Mouse (Mus musculus) embryonic stem cell, embryonic (primary cell): ENCODE data around the gene Mgst3.

ENCODE experiments used
- CTCF ChIA-PET, 4 experiments: fragments of 300-600 bp in 2 of 4; fragments of 350-600 bp in 2 of 4; sonication (Branson Sonifier 250); formaldehyde crosslinking; loops; one replicate each; lab custom pipeline; 2022; ENCODE audit warnings: inconsistent platforms in 2 of 4; lab: Charles Lee
- POLR2A ChIA-PET, 4 experiments: fragments of 300-600 bp in 2 of 4; fragments of 350-600 bp in 2 of 4; sonication (Branson Sonifier 250); formaldehyde crosslinking; loops; one replicate each; lab custom pipeline; 2022; ENCODE audit warnings: antibody characterized with exemption in 4 of 4, inconsistent platforms in 1 of 4; lab: Charles Lee

Gene Mgst3

GRCm38 (mm10) chr1:167393683-167394492 is at the start of gene Mgst3:
Mgst3 (minus strand) TSS chr1:167393841.
- CTCF ChIA-PET: interaction anchor here (0.6 to 2.9 kb wide), 55 partner anchors 10 to 1249 kb away, joined by 3 to 32 read pairs (median 4); partner anchors contain the start of gene Aldh9a1 (in 1 of the 4)
- POLR2A ChIA-PET: interaction anchor here (0.6 to 3.2 kb wide), 56 partner anchors 9 to 1261 kb away, joined by 3 to 22 read pairs (median 3); partner anchors contain the start of genes Aldh9a1 (in 3 of the 4), Lrrc52 (in 1 of the 4) and Uck2 (in 1 of the 4)

GRCm38 (mm10) chr1:167438231-167438885 is 44.7 kb upstream of the Mgst3 start:
- ChIA-PET POLR2A (no interaction called here), CTCF (interaction anchor here in 1 of 4 experiments (1.1 kb wide), 1 partner anchor 8 kb away, joined by 4 read pairs; no protein-coding TSS in a partner anchor)

- ChIA-PET CTCF (interaction anchor here in 1 of 4 experiments (0.7 kb wide), 1 partner anchor 201 kb away, joined by 3 read pairs; no protein-coding TSS in a partner anchor), POLR2A (no interaction called here)
Measured at GRCm38 (mm10) chr1:167437091-167437490, 43.5 kb upstream of the Mgst3 start.

- ChIA-PET CTCF (interaction anchor here in 2 of 4 experiments (0.6 to 0.7 kb wide), 2 partner anchors 79 to 202 kb away, joined by 3 read pairs; no protein-coding TSS in a partner anchor), POLR2A (no interaction called here)
Measured at GRCm38 (mm10) chr1:167436186-167436975, 42.7 kb upstream of the Mgst3 start.

- ChIA-PET CTCF (interaction anchor here in 1 of 4 experiments (0.6 kb wide), 1 partner anchor 267 kb away, joined by 14 read pairs; no protein-coding TSS in a partner anchor), POLR2A (interaction anchor here in 1 of 4 experiments (1.4 kb wide), 1 partner anchor 13 kb away, joined by 6 read pairs; no protein-coding TSS in a partner anchor)
Measured at GRCm38 (mm10) chr1:167434931-167435330, 41.3 kb upstream of the Mgst3 start.

GRCm38 (mm10) chr1:167430976-167431676 is 37.5 kb upstream of the Mgst3 start:
- POLR2A ChIA-PET: no interaction called here

GRCm38 (mm10) chr1:167426681-167427080 is 33.0 kb upstream of the Mgst3 start:
- ChIA-PET CTCF (interaction anchor here in 2 of 4 experiments (1.0 to 1.8 kb wide), 2 partner anchors 12 to 218 kb away, joined by 3 to 5 read pairs; no protein-coding TSS in a partner anchor), POLR2A (no interaction called here)

More at GRCm38 (mm10) chr1:167430976-167431676, 37.5 kb upstream of the Mgst3 start:
- CTCF ChIA-PET: interaction anchor here in 1 of 4 experiments (0.7 to 0.8 kb wide), 2 partner anchors 16 to 188 kb away, joined by 3 to 9 read pairs; no protein-coding TSS in a partner anchor

GRCm38 (mm10) chr1:167425572-167425971 is 31.9 kb upstream of the Mgst3 start:
- POLR2A ChIA-PET: interaction anchor here in 1 of 4 experiments (0.6 to 0.7 kb wide), 3 partner anchors 198 to 1036 kb away, joined by 4 to 5 read pairs (median 4); no protein-coding TSS in a partner anchor
- CTCF ChIA-PET: interaction anchor here in 2 of 4 experiments (1.0 to 1.8 kb wide), 5 partner anchors 9 to 244 kb away, joined by 3 to 5 read pairs (median 3); no protein-coding TSS in a partner anchor

- ChIA-PET POLR2A (no interaction called here), CTCF (interaction anchor here in 3 of 4 experiments (0.6 to 1.7 kb wide), 5 partner anchors 24 to 222 kb away, joined by 3 to 11 read pairs (median 3); no protein-coding TSS in a partner anchor)
Measured at GRCm38 (mm10) chr1:167422501-167423240, 29.0 kb upstream of the Mgst3 start.

- POLR2A ChIA-PET: interaction anchor here in 3 of 4 experiments (0.7 to 1.1 kb wide), 5 partner anchors 13 to 223 kb away, joined by 3 to 4 read pairs (median 3); no protein-coding TSS in a partner anchor
- CTCF ChIA-PET: interaction anchor here (0.5 to 7.7 kb wide), 64 partner anchors 10 to 526 kb away, joined by 3 to 111 read pairs (median 4); partner anchors contain the start of genes Mgst3 (in 3 of the 4), Aldh9a1 (in 1 of the 4) and Lrrc52 (in 1 of the 4)
Measured at GRCm38 (mm10) chr1:167414846-167415245, 21.2 kb upstream of the Mgst3 start.

GRCm38 (mm10) chr1:167411991-167412715 is 18.5 kb upstream of the Mgst3 start:
- CTCF ChIA-PET: interaction anchor here in 2 of 4 experiments (1.2 to 7.7 kb wide), 6 partner anchors 42 to 233 kb away, joined by 3 to 111 read pairs (median 58); no protein-coding TSS in a partner anchor

GRCm38 (mm10) chr1:167409601-167410000 is 16.0 kb upstream of the Mgst3 start:
- POLR2A ChIA-PET: interaction anchor here in 1 of 4 experiments (1.3 kb wide), 1 partner anchor 25 kb away, joined by 3 read pairs; no protein-coding TSS in a partner anchor
- CTCF ChIA-PET: interaction anchor here in 2 of 4 experiments (1.0 to 1.8 kb wide), 2 partner anchors 16 to 228 kb away, joined by 3 to 4 read pairs; partner anchors contain the start of gene Mgst3 (in 1 of the 2)

More at GRCm38 (mm10) chr1:167411991-167412715, 18.5 kb upstream of the Mgst3 start:
- POLR2A ChIA-PET: interaction anchor here in 1 of 4 experiments (0.5 to 0.9 kb wide), 3 partner anchors 27 to 281 kb away, joined by 3 to 4 read pairs (median 3); no protein-coding TSS in a partner anchor

- ChIA-PET POLR2A (interaction anchor here in 1 of 4 experiments (0.9 to 1.4 kb wide), 2 partner anchors 12 to 42 kb away, joined by 3 to 4 read pairs; partner anchors contain the start of gene Mgst3), CTCF (interaction anchor here in 2 of 4 experiments (0.6 kb wide), 2 partner anchors 9 to 518 kb away, joined by 3 to 8 read pairs; no protein-coding TSS in a partner anchor)
Measured at GRCm38 (mm10) chr1:167405237-167405636, 11.6 kb upstream of the Mgst3 start.

GRCm38 (mm10) chr1:167393281-167393680 is 360 bp downstream of the Mgst3 start:
- CTCF ChIA-PET: interaction anchor here (0.7 to 2.9 kb wide), 52 partner anchors 9 to 821 kb away, joined by 3 to 32 read pairs (median 5); partner anchors contain the start of gene Aldh9a1 (in 1 of the 4)
- POLR2A ChIA-PET: interaction anchor here (0.6 to 3.2 kb wide), 52 partner anchors 8 to 522 kb away, joined by 3 to 22 read pairs (median 4); partner anchors contain the start of genes Aldh9a1 (in 2 of the 4), Lrrc52 (in 1 of the 4) and Uck2 (in 1 of the 4)
